Mouse (Mus musculus) kidney, postnatal 25 days (tissue): ENCODE measurements at regions not wholly inside any gene's neighbourhood (a gene's known extent, or its start where the extent isn't known, plus 50 kb on each side); places are given as distances from the start of the nearest gene placed in this dataset.

ENCODE experiments used
- DNase-seq, 2 experiments: peaks; one replicate each; pipeline ENCODE4 v3.0.0; 2021; ENCODE audit warnings: mixed read lengths in 2 of 2

GRCm38 (mm10) chr3:60698189-60698588, 225.6 kb downstream of the Mbnl1 start:
- no peak for DNase-seq

GRCm38 (mm10) chr3:60707139-60707538, 234.5 kb downstream of the Mbnl1 start:
- no peak for DNase-seq

- DNase-seq: no peak
These were observed 240.3 kb downstream of the Mbnl1 start for GRCm38 (mm10) chr3:60712896-60713295.

- no peak for DNase-seq
These were observed 247.7 kb downstream of the Mbnl1 start for GRCm38 (mm10) chr3:60720322-60720721.

- DNase-seq: peak in 1 of 2 experiments; percentile 20
These were observed 258.7 kb downstream of the Mbnl1 start for GRCm38 (mm10) chr3:60731331-60731730.

- peak; percentile 49 to 59 for DNase-seq
These were observed 261.9 kb upstream of the P2ry1 start for GRCm38 (mm10) chr3:60740543-60741294.

GRCm38 (mm10) chr3:60741379-60741778, 261.2 kb upstream of the P2ry1 start:
- DNase-seq: no peak

- no peak for DNase-seq
These were observed 260.4 kb upstream of the P2ry1 start for GRCm38 (mm10) chr3:60742232-60742631.

GRCm38 (mm10) chr3:60745075-60745474, 257.5 kb upstream of the P2ry1 start:
- DNase-seq: no peak

- no peak for DNase-seq
These were observed 244.0 kb upstream of the P2ry1 start for GRCm38 (mm10) chr3:60758568-60758967.

GRCm38 (mm10) chr3:60759046-60759445, 243.5 kb upstream of the P2ry1 start:
- DNase-seq: no peak

- DNase-seq: peak; percentile 56 to 77
These were observed 239.7 kb upstream of the P2ry1 start for GRCm38 (mm10) chr3:60762874-60763273.

- no peak for DNase-seq
These were observed 237.5 kb upstream of the P2ry1 start for GRCm38 (mm10) chr3:60765079-60765478.

- no peak for DNase-seq
These were observed 233.6 kb upstream of the P2ry1 start for GRCm38 (mm10) chr3:60768996-60769395.

- DNase-seq: no peak
These were observed 230.7 kb upstream of the P2ry1 start for GRCm38 (mm10) chr3:60771866-60772265.

GRCm38 (mm10) chr3:60773383-60773782, 229.2 kb upstream of the P2ry1 start:
- DNase-seq: peak in 1 of 2 experiments; percentile 17

GRCm38 (mm10) chr3:60785137-60785875, 217.3 kb upstream of the P2ry1 start:
- peak; percentile 33 to 56 for DNase-seq

GRCm38 (mm10) chr3:60787989-60788388, 214.6 kb upstream of the P2ry1 start:
- DNase-seq: no peak

- DNase-seq: no peak
These were observed 213.2 kb upstream of the P2ry1 start for GRCm38 (mm10) chr3:60789441-60789840.

- no peak for DNase-seq
These were observed 210.4 kb upstream of the P2ry1 start for GRCm38 (mm10) chr3:60792166-60792565.

- DNase-seq: no peak
These were observed 206.4 kb upstream of the P2ry1 start for GRCm38 (mm10) chr3:60796207-60796606.

GRCm38 (mm10) chr3:60797808-60798207, 204.8 kb upstream of the P2ry1 start:
- no peak for DNase-seq

- DNase-seq: no peak
These were observed 204.1 kb upstream of the P2ry1 start for GRCm38 (mm10) chr3:60798461-60798860.

- no peak for DNase-seq
These were observed 203.7 kb upstream of the P2ry1 start for GRCm38 (mm10) chr3:60798862-60799261.
